Mouse (Mus musculus) left cerebral cortex, adult 18-20 months (tissue): ENCODE measurements around the gene Fam206a. TPM values are rescaled to one million over a fixed set of nuclear protein-coding genes. Genes with fewer than 3 reads are reported as not detected.

Source experiments
- DNase-seq, 2 experiments: peaks; one replicate each; pipeline ENCODE4 v3.0.0; 2021 to 2022; ENCODE audit warnings: low spot score in 2 of 2, mixed read lengths in 1 of 2
- total RNA-seq, 2 experiments: library from RNA; stranded (reverse); gene quantifications; 2 replicates each; pipeline ENCODE4 v1.2.3; 2021

Fam206a gene
- total RNA-seq, 2 experiments from 2014 or later, result 17.0 to 17.4 TPM

GRCm38 (mm10) chr4:56842501-56842900, 40.4 kb downstream of the Fam206a start:
- no peak for DNase-seq

- DNase-seq, result no peak
Measured at GRCm38 (mm10) chr4:56843963-56844362, 41.8 kb downstream of the Fam206a start.

GRCm38 (mm10) chr4:56844911-56845310, 42.8 kb downstream of the Fam206a start:
- no peak for DNase-seq

GRCm38 (mm10) chr4:56845896-56846533, 43.9 kb downstream of the Fam206a start:
- no peak for DNase-seq

GRCm38 (mm10) chr4:56847400-56847799, 45.3 kb downstream of the Fam206a start:
- DNase-seq, result no peak

GRCm38 (mm10) chr4:56848044-56848443, 45.9 kb downstream of the Fam206a start:
- no peak for DNase-seq

GRCm38 (mm10) chr4:56850724-56851123, 48.6 kb downstream of the Fam206a start:
- no peak for DNase-seq

- DNase-seq, result no peak
Measured at GRCm38 (mm10) chr4:56855935-56856334, 53.8 kb downstream of the Fam206a start.

- DNase-seq, result no peak
Measured at GRCm38 (mm10) chr4:56856371-56856949, 54.3 kb downstream of the Fam206a start.

GRCm38 (mm10) chr4:56858733-56859132, 56.6 kb downstream of the Fam206a start:
- no peak for DNase-seq

Other genes with a start within 250 kb of the Fam206a start
- not detected for gene Gm26657, start 62.3 kb upstream of the Fam206a start, total RNA-seq
- under 1 TPM in 1 of 2 experiments, not detected in 1; 0.40 TPM for gene Actl7b, start 60.9 kb upstream of the Fam206a start, total RNA-seq
- gene Actl7a, start 58.9 kb upstream of the Fam206a start, total RNA-seq, result not detected
- 10 to 100 TPM; 62.6 to 66.6 TPM for gene Elp1, start within 50 bp of the Fam206a start, total RNA-seq
- 10 to 100 TPM; 17.9 to 18.1 TPM for gene Ctnnal1, start 62.8 kb downstream of the Fam206a start, total RNA-seq
- gene Tmem245, start 145.1 kb downstream of the Fam206a start, total RNA-seq, result 10 to 100 TPM; 37.7 to 45.7 TPM
- gene Frrs1l, start 188.0 kb downstream of the Fam206a start, total RNA-seq, result 100 to 1,000 TPM; 209 to 220 TPM